Mouse (Mus musculus) c-Kit-positive CD71-positive TER-119-positive erythroid progenitor cells, embryonic 14.5 days (primary cell): ENCODE results near the gene Wnk1.

Source experiments
- DNase-seq: peaks from one replicate; pipeline ENCODE4 v3.0.0-alpha.2; 2013; ENCODE audit warnings: low spot score

The Wnk1 gene

DNA sequence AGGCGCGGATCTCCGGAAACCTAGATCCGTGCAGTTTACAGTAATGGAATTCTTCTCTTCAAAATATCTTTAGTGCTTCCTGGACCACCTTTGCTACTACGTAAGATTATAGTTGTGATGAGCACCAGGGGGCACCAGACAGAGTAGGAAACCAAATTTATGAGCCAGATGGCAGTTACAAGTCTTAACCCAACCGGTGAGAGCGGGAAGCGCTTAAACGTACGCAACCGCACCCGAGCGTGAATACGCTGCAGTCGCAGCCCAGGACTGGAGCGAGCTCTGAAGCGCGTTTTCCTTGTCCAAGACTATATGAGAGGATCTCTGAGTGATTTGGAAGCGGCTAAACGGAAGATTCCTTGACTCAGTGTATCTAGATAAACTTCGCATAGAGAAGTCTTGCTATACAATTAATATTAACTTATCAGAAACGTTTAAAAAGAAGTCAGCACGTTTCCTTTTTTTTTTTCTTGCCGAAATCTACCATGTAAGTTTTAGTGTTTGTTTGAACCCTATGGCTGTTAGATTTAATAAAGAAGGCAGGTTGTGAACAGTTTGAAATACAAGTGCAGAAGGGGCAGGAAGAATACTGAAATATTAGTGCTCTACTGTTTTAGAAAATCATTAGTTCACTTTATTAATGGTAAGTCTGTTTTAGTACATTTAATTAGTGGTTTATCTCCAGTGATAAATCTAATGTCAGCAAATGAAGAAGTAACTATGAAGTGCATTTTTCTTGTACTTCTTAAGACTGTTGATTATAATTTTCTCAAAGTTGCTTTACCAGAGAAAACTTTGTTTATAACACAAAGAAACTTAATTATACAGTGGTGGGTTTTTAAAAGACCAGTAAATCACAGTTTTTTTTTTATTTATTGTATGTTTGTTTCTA is 1.4 kb upstream of the Wnk1 start:
- peak; percentile 87 for DNase-seq

DNA sequence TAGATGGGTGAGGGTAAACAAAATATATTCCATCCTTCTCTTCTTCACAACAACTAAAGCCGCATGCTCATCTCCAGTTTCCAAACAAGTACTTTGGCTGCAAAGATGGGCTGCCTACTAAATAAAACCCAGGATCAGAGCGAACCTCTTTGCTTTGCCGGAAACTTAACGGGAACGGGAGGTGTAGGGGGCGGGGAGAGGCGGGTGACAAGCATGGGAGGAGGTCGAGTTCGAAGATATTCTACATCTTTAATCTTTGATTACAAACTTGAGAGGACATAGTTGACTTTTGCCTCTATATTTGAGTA is 738 bp upstream of the Wnk1 start:
- DNase-seq: peak; percentile 60

DNA sequence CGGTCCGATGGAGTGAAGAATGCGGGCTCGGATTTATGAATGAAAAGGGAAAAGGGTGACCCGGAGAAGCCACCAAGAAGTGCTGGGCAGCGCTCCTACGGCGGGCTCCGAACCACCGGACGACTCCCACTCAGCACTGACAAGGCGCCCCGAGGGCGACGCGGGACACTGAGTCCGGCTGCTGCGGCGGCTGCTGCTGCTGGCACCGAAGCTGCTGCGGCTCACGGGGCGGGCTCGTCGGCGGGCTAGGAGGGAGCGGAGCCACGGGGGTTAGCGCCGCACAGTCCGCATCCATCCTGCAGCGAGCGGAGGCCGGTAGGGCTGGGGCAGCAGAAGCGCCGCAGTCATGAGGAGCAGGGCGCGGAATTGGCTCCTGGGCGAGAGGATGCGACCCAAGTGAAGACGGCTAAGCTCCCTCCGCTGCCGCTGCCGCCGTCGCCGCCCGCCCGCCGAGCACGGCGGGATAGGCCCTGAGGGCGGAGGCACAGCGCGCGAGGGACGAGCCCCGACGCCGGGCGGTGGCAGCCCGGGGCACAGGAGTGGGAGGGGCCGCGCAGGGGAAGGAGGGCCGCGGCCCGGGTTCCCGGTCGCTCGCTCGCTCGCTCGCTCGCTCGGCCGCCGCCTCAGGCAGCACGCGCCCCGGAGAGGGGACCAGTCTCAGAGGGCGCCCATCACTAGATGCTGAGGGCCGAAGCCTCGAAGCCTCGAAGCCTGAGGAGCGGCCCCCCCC is 671 bp downstream of the Wnk1 start:
- DNase-seq: peak; percentile 78

DNA sequence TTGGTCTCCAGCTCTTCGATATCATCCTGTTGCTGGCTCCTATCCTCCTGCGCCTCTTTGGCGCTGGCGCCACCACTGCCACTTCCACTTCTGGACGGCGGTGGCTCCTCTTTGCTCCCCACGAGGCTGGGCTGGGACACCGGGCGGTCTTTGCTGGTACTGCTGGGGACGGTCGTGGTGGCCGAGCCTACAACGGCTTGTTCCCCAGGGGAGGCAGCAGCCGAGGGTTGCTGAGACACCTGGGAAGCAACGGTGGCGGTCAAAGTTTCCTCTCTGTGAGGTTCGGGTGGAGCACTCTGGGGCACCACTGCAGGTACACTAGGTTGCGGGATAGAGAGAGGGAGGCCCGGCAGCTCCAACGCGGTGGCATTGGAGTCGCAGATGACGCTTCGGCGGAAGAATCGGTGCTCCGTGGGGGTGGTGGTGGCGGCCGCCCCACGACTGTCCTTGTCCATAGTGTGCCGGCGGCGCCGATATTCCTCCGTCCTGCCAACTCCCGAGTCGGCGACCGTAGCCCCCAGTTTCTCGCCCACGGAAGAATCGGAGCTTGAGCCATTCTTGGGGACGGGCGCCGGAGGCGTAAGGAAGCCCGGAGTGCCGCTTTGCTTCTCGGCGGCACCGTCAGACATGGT is 1.4 kb downstream of the Wnk1 start:
- peak; percentile 63 for DNase-seq

DNA sequence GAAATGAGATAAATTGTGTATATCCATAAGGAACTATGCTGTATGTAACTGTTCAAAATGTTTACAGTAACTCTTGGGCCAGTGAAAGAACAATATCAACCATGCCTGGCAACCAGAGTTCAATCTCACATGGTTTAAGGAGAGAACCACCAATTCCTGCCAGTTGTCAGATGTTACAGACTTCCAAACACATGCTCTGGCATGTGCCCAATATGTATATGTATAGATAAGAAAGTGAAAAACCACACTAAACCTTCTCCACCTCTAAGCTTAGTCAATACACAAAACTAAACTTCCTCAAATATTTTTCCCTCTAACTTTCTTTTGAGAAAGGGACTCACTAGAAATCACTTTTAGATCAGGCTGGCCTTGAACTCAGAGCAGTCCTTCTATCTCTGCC is 13.9 kb downstream of the Wnk1 start:
- DNase-seq: no peak

DNA sequence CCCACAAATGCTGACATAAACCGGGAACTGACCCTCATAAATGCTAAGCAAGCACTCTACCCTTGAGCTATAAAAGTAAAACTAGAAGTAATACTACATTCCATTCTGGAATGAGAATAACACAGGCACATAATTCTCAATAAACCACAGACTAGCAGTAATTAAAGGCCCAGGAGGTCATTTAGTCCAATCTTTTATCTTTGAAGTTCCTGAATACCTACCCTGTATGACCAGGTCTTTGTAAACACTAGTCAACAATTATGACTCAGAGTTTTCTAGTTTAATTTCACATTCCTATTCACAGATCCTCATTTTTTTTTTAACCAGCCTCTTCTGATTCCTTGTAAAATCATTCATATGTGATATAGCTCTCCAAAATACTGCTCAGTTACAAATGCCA is 14.7 kb downstream of the Wnk1 start:
- DNase-seq: no peak

DNA sequence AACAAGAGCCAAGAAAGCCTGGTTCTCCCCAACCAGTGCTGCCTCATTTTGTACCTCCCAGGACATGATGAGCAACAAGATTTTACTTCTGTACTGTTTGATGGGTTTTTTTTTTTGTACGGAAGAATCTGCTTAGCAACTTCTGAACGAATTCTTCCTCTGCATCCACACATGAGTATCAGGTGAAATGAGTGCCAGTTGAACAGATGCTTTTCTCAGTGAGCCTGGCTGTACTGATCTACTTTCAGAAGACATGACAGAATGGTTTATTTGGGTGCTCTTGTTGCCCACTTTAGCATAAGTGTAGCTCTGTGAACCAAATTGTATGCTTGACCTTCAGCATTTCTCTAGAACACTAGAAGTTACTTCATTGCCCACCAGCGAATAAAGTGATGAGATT is 16.4 kb downstream of the Wnk1 start:
- DNase-seq: no peak

DNA sequence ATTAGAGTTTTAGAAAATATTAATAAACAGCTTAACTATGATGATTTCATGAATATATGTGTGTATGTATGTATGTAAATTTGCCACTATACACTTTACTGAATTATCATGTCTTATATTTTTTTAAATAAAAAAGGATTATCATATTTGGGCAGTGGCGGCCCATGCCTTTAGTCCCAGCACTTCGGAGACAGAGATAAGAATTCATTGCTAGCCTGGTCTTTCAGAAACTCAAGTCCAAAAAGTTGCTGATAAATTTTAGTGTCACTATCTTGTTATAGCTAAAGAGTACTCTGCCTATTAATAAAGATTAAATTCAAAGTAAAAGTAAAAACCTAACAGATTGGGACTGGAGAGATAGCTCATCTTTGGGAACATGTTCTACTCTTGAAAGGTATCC is 18.8 kb downstream of the Wnk1 start:
- DNase-seq: no peak

DNA sequence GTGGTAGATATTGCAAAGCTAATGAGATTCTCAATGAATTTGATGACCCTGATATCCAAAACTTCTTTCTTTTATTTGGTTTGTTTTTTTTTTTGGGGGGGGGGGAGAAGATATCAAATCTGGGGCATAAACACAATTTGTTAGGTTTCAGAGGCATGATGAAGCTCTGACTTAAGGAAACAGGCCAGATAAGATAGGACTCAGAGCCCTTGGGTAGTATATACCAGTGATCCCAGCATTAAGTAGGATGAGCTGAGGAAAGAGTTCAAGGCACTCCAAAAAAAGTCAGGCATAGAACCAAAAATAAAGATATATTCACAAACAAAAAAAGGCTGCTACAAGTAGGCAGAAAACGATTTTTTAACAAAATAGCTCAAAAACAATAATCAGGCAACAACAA is 25.3 kb downstream of the Wnk1 start:
- no peak for DNase-seq

DNA sequence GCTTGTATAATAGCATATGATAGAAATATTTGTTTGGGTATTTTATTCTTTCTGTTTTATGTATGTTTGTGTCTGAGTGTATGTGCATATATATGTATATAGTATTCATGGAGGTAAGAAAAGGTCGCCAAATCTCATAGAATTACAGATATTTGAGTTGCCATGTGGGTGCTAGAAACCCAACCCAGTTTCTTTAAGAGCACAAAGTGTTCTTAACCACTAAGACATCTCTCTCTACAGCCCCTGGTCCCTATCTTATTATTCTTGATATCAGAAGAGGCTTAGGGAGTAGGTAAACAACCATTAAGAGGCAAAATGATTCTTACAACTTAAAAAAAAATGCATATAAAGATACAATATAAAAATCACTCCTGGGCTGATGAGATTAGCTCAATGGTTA is 27.0 kb downstream of the Wnk1 start:
- DNase-seq: peak; percentile 51

DNA sequence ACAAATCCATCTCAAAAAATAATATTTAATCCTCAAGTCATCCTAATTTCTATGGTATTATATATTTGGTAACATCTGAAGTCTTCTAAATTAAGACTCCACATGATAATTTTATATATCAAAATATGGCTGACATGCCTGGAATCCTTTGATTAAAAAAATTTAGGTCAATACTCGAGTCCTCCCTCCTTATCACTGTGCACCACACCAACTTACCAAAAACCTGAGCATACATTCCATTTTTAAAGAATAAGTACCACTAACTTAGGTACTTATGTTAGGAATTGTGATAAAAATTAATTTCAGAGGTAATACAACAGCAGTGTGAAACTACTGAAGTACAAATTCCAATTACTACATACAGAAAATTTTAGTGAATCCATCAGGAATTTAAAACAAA is 27.5 kb downstream of the Wnk1 start:
- DNase-seq: peak; percentile 81

DNA sequence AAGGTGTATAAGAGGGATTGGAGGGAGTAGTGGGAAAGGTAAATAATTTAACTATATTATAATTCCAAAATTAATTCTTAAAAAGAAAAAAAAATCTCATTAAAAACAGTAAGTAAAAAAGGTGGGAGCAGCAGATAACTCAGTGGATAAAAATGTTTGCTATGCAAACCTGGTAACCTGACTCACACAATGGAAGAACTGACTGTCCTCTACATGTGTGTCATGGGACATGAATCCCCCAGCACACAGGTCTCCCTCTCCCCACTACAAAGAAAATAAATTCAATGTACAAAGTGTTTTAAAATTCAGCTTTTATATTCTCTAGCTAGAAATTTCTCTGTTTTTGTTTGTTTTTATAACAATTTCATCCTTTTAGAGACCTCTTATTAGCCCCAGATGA is 27.9 kb downstream of the Wnk1 start:
- peak; percentile 41 for DNase-seq

DNA sequence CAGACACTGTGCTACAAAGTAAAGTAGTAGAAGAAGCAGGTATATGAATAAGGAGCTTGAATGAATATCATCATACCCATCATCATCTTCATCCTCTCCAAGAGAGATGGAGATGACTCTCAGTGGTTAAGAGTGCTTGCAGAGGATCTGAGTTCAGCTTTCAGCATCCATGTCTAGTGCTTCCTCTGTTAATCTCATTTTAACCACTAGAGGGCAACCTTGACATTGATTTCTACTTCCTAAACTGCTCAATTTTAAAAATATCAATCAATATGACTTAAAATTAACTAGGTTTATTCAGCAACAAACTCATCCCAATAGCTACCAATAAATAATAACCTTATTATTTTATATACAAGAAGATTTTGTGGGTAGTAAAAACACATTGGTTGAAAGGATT is 36.8 kb downstream of the Wnk1 start:
- peak; percentile 64 for DNase-seq

DNA sequence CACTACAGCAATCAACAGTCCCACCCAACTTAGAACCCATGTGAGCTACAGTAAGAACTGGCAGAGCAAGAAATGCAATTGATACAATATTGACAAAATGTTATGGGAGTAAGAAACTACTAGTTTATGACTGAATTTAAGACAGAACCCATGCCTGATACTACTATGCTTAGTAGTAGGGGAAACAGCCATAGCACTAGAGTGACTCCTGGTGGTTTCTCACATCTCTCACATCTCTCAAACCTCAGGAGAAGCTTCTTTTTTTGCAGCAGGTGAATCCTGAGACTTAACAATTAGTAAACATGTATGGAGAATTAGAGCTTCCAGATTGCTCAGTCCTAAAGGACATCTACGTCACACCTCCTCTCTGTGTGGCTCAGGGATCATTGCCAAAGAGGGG is 42.0 kb downstream of the Wnk1 start:
- DNase-seq: no peak

DNA sequence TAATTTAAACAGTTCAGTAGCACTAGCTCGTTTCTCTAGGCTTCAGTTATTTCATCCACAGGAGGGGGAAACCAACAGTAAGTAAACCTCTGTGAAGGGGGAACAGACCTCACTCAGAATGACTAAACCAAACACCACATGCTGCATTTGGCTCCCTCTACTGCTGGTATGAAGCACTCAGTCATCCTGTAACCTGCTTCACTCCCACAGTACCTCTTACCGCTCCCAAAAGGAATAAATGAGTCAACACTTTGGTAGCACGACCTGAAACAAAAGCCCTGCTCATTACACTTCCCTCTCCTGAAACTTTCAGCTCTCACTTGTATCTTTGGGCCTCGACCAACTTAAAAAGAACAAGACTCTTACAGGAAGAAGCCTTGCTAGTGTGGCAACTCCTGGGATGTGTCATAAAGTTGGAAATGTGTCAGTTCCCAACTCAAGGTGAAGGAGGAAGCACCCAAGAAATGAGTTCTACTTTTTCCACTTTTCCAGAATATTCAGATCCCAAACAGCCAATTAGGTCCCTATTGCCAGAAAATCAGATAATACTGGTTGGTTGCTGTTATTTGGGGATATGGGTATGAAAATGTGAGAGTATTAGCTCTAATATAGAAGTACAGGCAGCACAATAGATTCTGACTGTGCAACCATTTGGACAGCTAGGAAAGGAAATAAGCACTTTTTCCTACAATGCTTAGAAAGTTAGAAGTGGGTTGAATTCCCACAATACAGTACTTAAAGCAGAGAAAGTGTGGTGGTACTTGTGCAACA is 114.1 kb downstream of the Wnk1 start:
- no peak for DNase-seq

DNA sequence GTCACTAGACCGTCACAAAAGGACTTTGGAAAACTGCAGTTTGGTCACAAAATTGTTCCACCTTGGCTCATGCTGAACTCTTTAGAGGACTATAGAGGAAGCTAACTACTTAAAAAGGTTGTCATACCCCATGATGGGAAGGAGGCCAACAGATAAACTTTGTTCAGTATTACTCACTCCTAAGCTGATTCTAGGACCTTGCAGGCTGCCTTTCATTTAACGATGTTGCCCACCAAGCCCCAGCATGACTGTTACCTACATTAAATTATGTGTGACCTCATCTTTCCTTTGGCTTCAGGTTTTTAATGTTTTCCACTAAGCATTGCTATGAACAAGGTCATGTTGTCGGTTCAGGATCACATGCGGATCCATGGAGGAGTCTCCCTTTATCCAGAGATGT is 115.9 kb downstream of the Wnk1 start:
- DNase-seq: no peak

DNA sequence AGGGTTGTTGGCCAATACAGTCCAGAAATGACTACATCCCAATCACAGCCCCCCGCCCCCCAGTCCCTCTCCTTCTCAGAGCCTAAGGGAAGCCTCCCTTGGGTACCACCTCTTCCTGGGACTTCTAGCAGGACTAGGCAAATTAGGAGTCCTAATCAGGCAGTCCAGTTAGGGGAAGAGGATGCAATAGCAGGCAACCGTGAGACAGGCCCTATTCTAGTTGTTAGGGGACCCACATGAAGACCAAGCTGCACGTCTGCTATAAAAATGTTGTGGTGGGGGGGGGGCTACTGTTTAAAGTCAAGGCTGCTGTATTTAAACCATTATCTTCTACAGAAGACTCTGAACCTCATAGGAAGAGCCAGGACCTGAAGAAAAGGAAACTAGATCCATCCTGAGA is 116.3 kb downstream of the Wnk1 start:
- no peak for DNase-seq

DNA sequence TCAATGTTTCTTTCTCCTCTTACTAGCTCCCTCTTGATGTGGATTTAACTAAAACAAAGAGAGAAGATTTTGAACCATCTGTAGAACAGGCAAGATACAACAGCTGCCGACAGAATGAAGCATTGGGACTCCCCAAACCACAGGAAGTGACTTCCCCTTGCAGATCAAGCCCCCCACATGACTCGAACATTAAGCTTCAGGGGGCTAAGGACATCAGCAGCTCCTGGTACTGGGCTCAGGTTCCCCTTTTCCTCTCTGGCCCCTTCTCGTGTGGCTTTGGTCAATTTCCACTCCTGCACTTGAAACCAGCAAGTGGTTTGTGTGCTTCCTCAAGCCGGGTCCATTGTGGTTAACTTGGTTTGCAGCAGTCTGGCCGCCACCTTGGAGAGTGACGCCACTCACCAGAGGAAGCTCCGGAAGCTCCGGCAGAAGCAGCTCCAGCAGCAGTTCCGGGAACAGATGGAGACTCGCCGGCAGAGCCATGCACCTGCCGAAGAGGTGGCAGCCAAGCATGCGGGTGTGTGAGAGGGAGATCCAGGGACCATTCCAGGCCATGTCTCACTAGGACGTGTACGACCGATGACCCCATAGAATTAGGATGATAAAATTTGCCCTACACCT is 119.8 kb downstream of the Wnk1 start:
- DNase-seq: no peak

DNA sequence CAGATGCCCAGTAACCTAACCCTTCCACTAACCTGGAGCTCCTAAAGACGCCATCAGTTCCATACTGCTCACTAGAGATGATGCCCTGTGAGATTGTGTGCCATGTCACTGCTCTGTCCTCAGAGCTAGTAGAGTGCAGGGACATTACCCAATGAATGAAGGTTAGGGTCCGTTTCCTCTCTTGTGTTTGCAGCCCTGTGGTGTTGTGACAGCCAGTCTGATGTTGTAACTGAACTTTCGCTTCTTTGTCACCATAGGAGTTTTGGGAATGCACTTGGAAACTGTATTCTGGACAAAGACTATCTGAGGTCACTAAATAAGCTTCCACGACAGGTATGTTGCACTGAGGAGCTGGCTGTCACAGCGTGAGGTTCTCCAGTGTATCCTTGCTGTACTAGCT is 122.8 kb downstream of the Wnk1 start:
- no peak for DNase-seq

DNA sequence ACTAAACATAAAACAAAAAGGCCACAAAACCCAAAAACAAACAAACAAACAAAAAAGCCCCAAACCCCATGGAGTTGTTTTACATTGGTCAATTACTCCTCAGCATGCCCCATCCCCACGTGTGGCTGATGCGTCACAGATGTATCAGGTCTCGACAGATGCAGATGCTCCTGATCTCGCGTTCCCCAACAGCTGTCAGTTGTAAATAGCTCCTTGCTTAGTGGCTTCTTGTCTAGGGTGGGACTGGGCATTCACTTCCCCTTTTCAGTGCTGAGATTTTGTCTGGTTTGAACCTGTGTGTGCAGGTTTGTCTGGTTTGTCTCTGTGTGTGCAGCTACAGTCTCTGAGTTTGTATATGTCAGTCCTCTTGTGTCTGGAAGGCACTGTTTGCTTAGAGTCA is 126.4 kb downstream of the Wnk1 start:
- no peak for DNase-seq

DNA sequence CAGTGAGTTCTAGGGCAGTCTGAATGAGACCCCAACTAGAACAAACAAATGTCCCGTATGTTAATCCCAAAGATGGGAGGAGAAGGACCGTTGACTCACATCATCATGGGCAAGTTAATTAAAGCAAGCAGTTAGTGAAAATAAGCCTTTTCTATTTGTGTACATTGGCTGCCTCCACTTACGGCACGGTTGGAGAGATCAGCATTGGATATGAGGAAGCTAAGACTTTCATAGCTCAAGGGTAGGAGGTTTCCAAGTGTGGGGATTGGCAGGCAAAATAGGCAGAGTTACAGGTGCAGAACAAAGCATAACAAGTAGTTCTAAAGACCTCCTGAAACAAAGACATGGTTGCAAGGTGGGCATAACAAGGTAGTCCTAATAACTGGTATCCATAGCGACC is 133.0 kb downstream of the Wnk1 start:
- no peak for DNase-seq
